Mouse (Mus musculus): Measurements from ENCODE around the gene Rmnd5a. TPM values are rescaled to one million over a fixed set of nuclear protein-coding genes. Genes with fewer than 3 reads are reported as not detected.

The Rmnd5a gene
- total RNA-seq, 1 experiment from 2014 or later = 99.4 TPM

Other genes starting within 250 kb of the Rmnd5a start
- gene Fabp1, start 240.8 kb downstream of the Rmnd5a start, total RNA-seq (2017) = not detected in 2 replicates
- gene Krcc1, start 169.0 kb downstream of the Rmnd5a start, total RNA-seq (2017) = 85.9 and 98.2 TPM in 2 replicates
- gene Smyd1, start 118.4 kb downstream of the Rmnd5a start, total RNA-seq (2017) = not detected in 2 replicates
- gene Cd8b1, start 117.8 kb downstream of the Rmnd5a start, total RNA-seq (2017) = not detected in 2 replicates
- gene Cd8a, start 67.2 kb downstream of the Rmnd5a start, total RNA-seq (2017) = not detected in 2 replicates
- gene Rnf103, start 53.3 kb upstream of the Rmnd5a start, total RNA-seq (2017) = 12.5 and 18.3 TPM in 2 replicates
- gene Chmp3, start 103.2 kb upstream of the Rmnd5a start, total RNA-seq (2017) = 117 and 139 TPM in 2 replicates
- gene Kdm3a, start 192.4 kb upstream of the Rmnd5a start, total RNA-seq (2017) = 47.0 and 58.3 TPM in 2 replicates